Mouse (Mus musculus) heart, postnatal 36 days (tissue): ENCODE results near the gene Sppl3. TPM values are rescaled to one million over a fixed set of nuclear protein-coding genes. Genes with fewer than 3 reads are reported as not detected.

Experiments
- DNase-seq, 2 experiments: peaks; one replicate each; pipeline ENCODE4 v3.0.0; 2021 to 2022
- intact Hi-C: fragments of 180-260 bp; cut with DNase I; formaldehyde crosslinking; loops from one replicate; pipeline ENCODE4 v1.15.1; 2025
- total RNA-seq, 2 experiments: library from RNA; stranded (reverse); gene quantifications; 2 replicates each; pipeline ENCODE4 v1.2.3; 2021

Gene Sppl3
- total RNA-seq, 2 experiments from 2014 or later = 33.0 to 35.8 TPM

GRCm38 (mm10) chr5:114985074-114985473, 25.9 kb upstream of the Sppl3 start:
- DNase-seq = no peak

GRCm38 (mm10) chr5:114996447-114996846, 14.5 kb upstream of the Sppl3 start:
- intact Hi-C loops = no loop called here
- DNase-seq = no peak

More at GRCm38 (mm10) chr5:114985074-114985473, 25.9 kb upstream of the Sppl3 start:
- intact Hi-C loops = no loop called here

- intact Hi-C loops = no loop called here
- no peak for DNase-seq
Observed at GRCm38 (mm10) chr5:114997327-114997726, 13.6 kb upstream of the Sppl3 start.

GRCm38 (mm10) chr5:115000503-115000902, 10.4 kb upstream of the Sppl3 start:
- no peak for DNase-seq
- intact Hi-C loops = no loop called here

- DNase-seq = no peak
- intact Hi-C loops = no loop called here
Observed at GRCm38 (mm10) chr5:115001464-115001863, 9.5 kb upstream of the Sppl3 start.

- intact Hi-C loops = no loop called here
- DNase-seq = no peak
Observed at GRCm38 (mm10) chr5:115002781-115003180, 8.2 kb upstream of the Sppl3 start.

GRCm38 (mm10) chr5:115003224-115003873, 7.6 kb upstream of the Sppl3 start:
- no peak for DNase-seq
- intact Hi-C loops = no loop called here

- DNase-seq = no peak
- intact Hi-C loops = no loop called here
Observed at GRCm38 (mm10) chr5:115007768-115008167, 3.2 kb upstream of the Sppl3 start.

- intact Hi-C loops = no loop called here
- no peak for DNase-seq
Observed at GRCm38 (mm10) chr5:115008307-115008706, 2.6 kb upstream of the Sppl3 start.

- intact Hi-C loops = no loop called here
- no peak for DNase-seq
Observed at GRCm38 (mm10) chr5:115009143-115009542, 1.8 kb upstream of the Sppl3 start.

GRCm38 (mm10) chr5:115009961-115010360, 976 bp upstream of the Sppl3 start:
- intact Hi-C loops = loop anchor here (2.0 to 5.0 kb wide), 3 partner anchors 31 to 67 kb away; no protein-coding TSS in a partner anchor

GRCm38 (mm10) chr5:115011217-115011518, 231 bp downstream of the Sppl3 start:
- intact Hi-C loops = loop anchor here (2.0 to 5.0 kb wide), 3 partner anchors 32 to 66 kb away; no protein-coding TSS in a partner anchor

More at GRCm38 (mm10) chr5:115009961-115010360, 976 bp upstream of the Sppl3 start:
- no peak for DNase-seq

GRCm38 (mm10) chr5:115011519-115012261, 753 bp downstream of the Sppl3 start:
- intact Hi-C loops = loop anchor here (2.0 to 5.0 kb wide), 3 partner anchors 33 to 65 kb away; no protein-coding TSS in a partner anchor
- DNase-seq = peak; percentile 58 to 76

More at GRCm38 (mm10) chr5:115011217-115011518, 231 bp downstream of the Sppl3 start:
- DNase-seq = no peak

GRCm38 (mm10) chr5:115013436-115013835, 2.5 kb downstream of the Sppl3 start:
- intact Hi-C loops = loop anchor here (5.0 kb wide), 1 partner anchor 44 kb away; no protein-coding TSS in a partner anchor
- no peak for DNase-seq

- intact Hi-C loops = loop anchor here (5.0 kb wide), 1 partner anchor 43 kb away; no protein-coding TSS in a partner anchor
- peak in 1 of 2 experiments; percentile 45 for DNase-seq
Observed at GRCm38 (mm10) chr5:115014570-115014969, 3.6 kb downstream of the Sppl3 start.

- intact Hi-C loops = loop anchor here (1.0 kb wide), 1 partner anchor 25 kb away; no protein-coding TSS in a partner anchor
- no peak for DNase-seq
Observed at GRCm38 (mm10) chr5:115015121-115015520, 4.2 kb downstream of the Sppl3 start.

GRCm38 (mm10) chr5:115018270-115018669, 7.3 kb downstream of the Sppl3 start:
- DNase-seq = no peak
- intact Hi-C loops = no loop called here

GRCm38 (mm10) chr5:115018813-115019212, 7.9 kb downstream of the Sppl3 start:
- no peak for DNase-seq
- intact Hi-C loops = no loop called here

- intact Hi-C loops = no loop called here
- no peak for DNase-seq
Observed at GRCm38 (mm10) chr5:115022021-115022420, 11.1 kb downstream of the Sppl3 start.

- intact Hi-C loops = no loop called here
- DNase-seq = no peak
Observed at GRCm38 (mm10) chr5:115026170-115026569, 15.2 kb downstream of the Sppl3 start.

- no peak for DNase-seq
- intact Hi-C loops = no loop called here
Observed at GRCm38 (mm10) chr5:115027109-115027508, 16.2 kb downstream of the Sppl3 start.

- intact Hi-C loops = no loop called here
- DNase-seq = no peak
Observed at GRCm38 (mm10) chr5:115028920-115029319, 18.0 kb downstream of the Sppl3 start.
